Mouse (Mus musculus) cerebellum, postnatal 10 days (tissue): ENCODE results near the gene Arl3.

Source experiments
- DNase-seq, 2 experiments: peaks; one replicate each; pipeline ENCODE4 v3.0.0; 2021; ENCODE audit warnings: mixed read lengths in 2 of 2

Arl3 gene

DNA sequence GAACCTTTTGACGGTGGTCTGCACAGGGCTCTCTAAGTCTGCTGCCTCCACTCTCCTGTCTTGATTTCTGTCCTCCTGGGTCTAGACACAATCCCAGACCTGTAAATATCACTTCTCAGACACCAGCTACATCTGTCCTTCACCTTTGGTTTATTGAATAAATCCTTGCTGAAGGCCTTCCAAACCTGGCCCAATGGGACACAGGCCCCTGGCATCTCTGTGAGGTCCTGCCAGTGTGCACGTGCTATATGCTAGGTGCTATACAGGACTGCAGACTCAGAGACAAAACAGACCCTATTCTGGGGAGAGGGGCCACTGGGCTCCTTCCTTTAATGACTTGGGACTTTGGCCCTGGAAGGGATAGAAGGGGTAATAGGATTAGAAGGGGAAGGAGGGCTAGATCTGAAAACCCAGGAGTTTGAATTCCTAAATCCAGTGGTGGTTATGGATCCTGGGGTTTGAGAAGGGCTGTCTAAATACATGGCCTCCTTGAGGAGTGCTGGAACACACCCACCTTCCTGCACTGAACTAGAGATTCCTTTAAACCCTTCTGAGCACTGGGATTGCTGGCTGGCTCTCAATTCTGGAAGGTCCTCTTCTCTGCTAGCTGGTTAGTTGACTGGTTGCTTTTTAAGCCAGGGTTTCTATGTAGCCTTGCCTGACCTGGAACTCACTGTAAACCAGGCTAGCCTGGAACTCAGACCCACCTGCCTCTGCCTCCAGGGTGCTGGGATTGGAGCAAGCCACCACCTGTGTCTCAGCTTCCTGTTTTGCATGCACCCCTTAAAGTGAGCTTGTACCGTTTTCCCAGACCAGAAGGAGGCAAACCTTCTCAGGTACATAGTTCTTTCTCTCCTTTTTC lies 56.1 kb downstream of the Arl3 start:
- no peak for DNase-seq

DNA sequence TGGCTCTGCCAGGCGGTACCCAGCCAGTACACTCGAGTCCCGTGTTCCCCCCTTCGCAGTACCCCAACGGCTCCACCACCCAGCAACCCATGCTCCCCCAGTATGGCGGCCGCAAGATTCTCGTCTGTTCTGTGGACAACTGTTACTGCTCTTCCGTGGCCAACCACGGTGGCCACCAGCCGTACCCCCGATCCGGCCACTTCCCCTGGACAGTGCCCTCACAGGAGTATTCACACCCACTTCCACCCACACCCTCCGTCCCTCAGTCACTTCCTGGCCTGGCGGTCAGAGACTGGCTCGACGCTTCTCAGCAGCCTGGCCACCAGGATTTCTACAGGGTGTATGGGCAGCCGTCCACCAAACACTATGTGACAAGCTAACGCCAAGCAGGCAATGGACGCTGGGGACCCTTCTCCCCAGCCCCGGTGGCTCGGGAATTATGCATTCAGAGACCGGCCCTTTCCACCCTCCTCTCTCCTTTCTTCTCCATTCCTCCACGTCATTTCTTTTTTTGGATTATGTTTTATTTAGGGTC lies 57.6 kb downstream of the Arl3 start:
- peak in 1 of 2 experiments; percentile 20 for DNase-seq

DNA sequence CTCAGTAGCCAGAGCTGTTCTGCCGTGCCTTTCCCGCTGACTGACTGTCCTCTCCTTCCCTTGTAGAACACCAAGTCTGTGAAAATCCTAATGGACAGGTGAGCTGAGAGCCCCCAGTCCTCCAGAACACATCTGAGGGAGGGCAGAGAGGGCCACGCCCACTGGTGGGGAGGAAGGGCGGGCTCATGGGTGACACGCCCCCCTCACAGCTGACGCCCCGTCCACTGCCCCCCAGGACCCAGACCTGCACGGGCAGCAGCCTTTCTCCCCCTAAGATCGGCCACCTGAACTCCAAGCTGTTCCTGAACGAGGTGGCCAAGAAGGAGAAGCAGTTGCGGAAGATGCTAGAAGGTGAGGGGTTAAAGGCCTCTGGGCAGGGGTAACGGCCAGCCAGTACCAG lies 58.6 kb downstream of the Arl3 start:
- no peak for DNase-seq

- no peak for DNase-seq
These were observed 61.7 kb downstream of the Arl3 start for GRCm38 (mm10) chr19:46511263-46511662.

GRCm38 (mm10) chr19:46510824-46511223 lies 62.2 kb downstream of the Arl3 start:
- DNase-seq = peak; percentile 32 to 39

GRCm38 (mm10) chr19:46510401-46510800 lies 62.6 kb downstream of the Arl3 start:
- peak in 1 of 2 experiments; percentile 12 for DNase-seq

DNA sequence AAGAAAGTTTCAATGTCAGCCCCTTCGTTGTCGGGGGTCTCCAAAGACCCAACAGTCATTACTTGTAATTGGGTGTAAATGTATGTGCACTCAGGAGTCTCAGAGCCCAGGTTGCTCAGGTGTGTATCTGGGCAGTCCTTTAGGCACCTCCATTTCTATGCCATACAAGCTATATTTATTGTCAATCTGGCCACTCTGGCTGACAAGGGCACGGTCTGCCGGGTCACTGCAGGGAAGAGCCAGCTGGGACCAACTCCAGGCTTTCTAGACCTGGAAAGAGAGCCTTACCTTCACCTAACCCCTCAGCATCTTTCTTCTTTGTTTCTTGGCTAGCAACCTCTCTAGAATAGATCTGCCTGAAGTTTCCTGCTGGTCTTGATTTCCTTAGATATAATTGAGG lies 63.3 kb downstream of the Arl3 start:
- peak in 1 of 2 experiments; percentile 48 for DNase-seq

- DNase-seq = no peak
These were observed 63.8 kb downstream of the Arl3 start for GRCm38 (mm10) chr19:46509202-46509601.

- DNase-seq = peak in 1 of 2 experiments; percentile 31
These were observed 64.3 kb downstream of the Arl3 start for GRCm38 (mm10) chr19:46508738-46509137.

- DNase-seq = peak in 1 of 2 experiments; percentile 26
These were observed 65.2 kb downstream of the Arl3 start for GRCm38 (mm10) chr19:46507806-46508205.

- DNase-seq = peak; percentile 39 to 60
These were observed 65.8 kb downstream of the Arl3 start for GRCm38 (mm10) chr19:46507181-46507581.

GRCm38 (mm10) chr19:46506372-46506717 lies 66.7 kb downstream of the Arl3 start:
- peak in 1 of 2 experiments; percentile 6 for DNase-seq

GRCm38 (mm10) chr19:46505646-46506371 lies 67.2 kb downstream of the Arl3 start:
- peak in 1 of 2 experiments; percentile 10 for DNase-seq

DNA sequence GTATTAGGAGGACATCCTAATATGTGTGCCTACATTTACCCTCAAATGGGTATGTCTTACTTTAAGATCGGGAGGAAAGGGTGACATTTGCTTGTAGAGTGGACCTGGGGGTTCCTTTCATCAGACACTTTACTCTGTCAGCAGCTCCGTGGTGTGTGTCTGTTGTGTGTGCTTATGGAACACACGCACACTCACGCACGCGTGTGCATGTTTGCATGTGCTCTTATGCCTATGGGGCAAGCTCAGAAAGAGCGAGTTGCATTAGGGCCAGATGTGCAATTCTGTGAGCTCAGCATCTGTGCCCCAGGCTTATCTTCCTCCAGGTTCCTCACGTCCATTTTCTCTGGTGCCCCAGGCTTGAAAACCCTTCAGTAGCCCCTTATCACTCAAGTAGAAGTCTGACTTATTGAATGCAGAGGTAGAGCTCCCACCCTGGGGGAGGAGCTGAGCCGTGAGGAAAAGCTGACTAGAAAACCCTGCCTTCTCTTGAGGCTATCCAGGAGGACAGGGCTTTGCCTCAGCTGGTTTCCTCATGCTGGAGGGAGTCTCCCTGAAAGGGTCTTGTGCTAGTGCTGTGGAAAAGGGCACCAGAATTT lies 68.1 kb downstream of the Arl3 start:
- peak in 1 of 2 experiments; percentile 8 for DNase-seq

DNA sequence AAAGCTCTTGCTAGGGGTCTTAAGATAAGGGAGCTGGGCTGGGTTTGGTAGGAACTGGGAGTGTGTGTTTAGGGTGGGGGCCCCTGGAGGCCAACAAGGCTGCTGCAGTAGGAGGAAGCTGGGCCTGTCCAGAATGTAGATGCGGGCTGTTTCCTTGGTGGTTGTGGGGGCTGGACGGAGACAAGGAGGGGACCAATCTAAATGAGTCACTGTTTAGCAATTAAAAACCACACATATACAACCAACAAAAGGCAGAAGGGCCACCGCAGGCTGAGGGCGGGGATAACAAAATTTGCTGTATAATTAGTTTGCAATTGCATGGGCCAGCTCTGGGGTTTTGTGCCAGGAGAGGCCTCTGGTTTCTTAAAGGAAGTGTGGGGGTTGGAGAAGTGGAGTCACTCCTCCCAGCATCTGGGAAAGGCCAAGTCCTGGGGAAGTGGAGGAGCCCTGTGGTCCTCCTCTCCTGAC lies 68.9 kb downstream of the Arl3 start:
- peak; percentile 48 to 51 for DNase-seq

- DNase-seq = peak; percentile 41 to 45
These were observed 69.5 kb downstream of the Arl3 start for GRCm38 (mm10) chr19:46503351-46504084.

DNA sequence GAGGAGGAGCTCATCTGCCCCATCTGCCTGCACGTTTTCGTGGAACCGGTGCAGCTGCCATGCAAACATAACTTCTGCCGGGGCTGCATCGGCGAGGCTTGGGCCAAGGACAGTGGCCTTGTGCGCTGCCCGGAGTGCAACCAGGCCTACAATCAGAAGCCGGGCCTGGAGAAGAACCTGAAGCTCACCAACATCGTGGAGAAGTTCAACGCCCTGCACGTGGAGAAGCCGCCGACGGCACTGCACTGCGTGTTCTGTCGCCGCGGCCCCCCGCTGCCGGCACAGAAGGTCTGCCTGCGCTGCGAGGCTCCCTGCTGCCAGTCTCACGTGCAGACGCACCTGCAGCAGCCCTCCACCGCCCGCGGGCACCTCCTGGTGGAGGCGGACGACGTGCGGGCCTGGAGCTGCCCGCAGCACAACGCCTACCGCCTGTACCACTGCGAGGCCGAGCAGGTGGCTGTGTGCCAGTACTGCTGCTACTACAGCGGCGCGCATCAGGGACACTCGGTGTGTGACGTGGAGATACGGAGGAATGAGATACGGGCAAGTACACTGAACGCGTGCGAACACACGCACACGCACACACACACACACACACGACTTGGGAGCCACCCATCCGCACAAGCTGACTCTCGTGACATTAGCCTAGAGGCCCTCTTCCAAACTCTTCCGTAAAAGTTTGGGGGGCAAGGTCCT lies 70.4 kb downstream of the Arl3 start:
- DNase-seq = peak; percentile 85 to 86

DNA sequence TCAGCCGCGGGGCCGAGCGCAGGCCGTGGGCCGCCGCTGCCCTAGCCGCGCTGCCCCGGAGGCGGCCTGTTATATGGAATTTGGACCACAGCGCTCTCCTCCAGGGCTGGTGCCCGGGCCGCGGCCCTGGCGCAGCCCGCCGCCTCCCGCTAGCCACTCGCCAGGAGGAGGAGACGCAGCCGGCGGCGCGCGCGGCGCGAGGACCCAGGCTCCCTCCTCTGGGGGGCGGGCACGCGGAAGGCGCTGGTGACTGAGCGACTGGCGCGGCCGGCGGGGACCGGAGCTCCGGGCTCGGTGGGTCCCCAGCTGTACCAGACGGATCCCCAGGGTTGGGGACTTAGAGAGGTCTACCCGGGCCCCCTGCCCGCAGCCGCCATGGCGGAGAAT lies 70.9 kb downstream of the Arl3 start:
- peak; percentile 79 for DNase-seq

GRCm38 (mm10) chr19:46501401-46502068 lies 71.5 kb downstream of the Arl3 start, which contains the start of gene Trim8:
TSS of gene Trim8 (plus strand) at chr19:46501702.
- DNase-seq = peak; percentile 81 to 83

DNA sequence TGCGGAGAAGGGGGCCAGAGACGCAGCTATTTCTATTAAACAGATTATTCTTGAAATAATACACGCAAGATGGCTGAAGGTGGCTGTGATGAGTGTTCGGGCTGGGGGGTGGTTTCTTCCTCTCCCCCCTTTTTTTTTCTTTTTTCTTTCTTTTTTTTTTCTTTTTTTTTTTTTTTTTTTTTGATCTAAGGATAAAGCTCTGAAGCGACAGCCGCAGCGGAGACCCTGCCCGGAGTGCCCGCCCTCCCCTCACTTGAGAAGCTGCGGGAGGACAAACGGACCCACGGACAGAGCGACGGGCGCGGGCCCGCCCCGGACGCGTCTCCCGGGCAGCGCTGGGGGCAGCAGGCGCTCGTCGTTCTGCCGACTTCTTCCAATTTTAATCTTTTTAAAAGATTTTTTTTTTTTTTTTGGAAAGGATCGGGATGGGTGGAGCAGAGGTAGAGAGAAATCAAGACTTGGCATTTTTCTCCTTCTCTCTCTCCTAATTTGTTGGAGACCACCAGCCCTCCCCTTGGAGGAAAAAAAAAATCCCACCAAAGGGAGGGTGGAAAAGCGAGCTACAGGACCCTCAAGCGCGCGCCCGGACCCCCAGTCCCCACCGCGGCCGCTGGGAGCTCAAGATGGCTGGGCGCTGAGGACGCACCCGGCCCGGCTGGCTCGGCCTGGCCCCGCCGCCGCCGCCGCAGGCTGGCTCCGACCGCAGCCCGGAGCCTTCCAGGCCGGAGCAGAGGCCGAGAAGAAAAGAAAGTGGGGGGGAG lies 72.2 kb downstream of the Arl3 start:
- peak; percentile 80 to 82 for DNase-seq
